Mouse (Mus musculus): Measurements from ENCODE around the gene Olfml2a. TPM values are rescaled to one million over a fixed set of nuclear protein-coding genes. Genes with fewer than 3 reads are reported as not detected.

The Olfml2a gene
- under 1 TPM in 1 of 3 experiments, not detected in 2; 0.12 TPM for polyA plus RNA-seq (2017; shearing (Covaris generic))

- peak; percentile 49 for ATAC-seq
These were observed at the start of gene Olfml2a for GRCm38 (mm10) chr2:38931851-38932667. TSS of gene Olfml2a (plus strand) at chr2:38931978.

- no peak for ATAC-seq
These were observed 28.9 kb upstream of the Olfml2a start for GRCm38 (mm10) chr2:38902866-38903265.

- ATAC-seq, result no peak
These were observed 27.5 kb upstream of the Olfml2a start for GRCm38 (mm10) chr2:38904290-38904689.

GRCm38 (mm10) chr2:38906097-38906496, 25.7 kb upstream of the Olfml2a start:
- no peak for ATAC-seq

GRCm38 (mm10) chr2:38908604-38909003, 23.2 kb upstream of the Olfml2a start:
- ATAC-seq, result no peak

GRCm38 (mm10) chr2:38914517-38914916, 17.3 kb upstream of the Olfml2a start:
- no peak for ATAC-seq

GRCm38 (mm10) chr2:38914965-38915364, 16.8 kb upstream of the Olfml2a start:
- no peak for ATAC-seq

GRCm38 (mm10) chr2:38916947-38917691, 14.7 kb upstream of the Olfml2a start:
- no peak for ATAC-seq

- ATAC-seq, result no peak
These were observed 10.4 kb upstream of the Olfml2a start for GRCm38 (mm10) chr2:38921374-38921773.

- no peak for ATAC-seq
These were observed 8.3 kb upstream of the Olfml2a start for GRCm38 (mm10) chr2:38923471-38923870.

GRCm38 (mm10) chr2:38923911-38924310, 7.9 kb upstream of the Olfml2a start:
- ATAC-seq, result no peak

GRCm38 (mm10) chr2:38924571-38924970, 7.2 kb upstream of the Olfml2a start:
- no peak for ATAC-seq

- no peak for ATAC-seq
These were observed 6.4 kb upstream of the Olfml2a start for GRCm38 (mm10) chr2:38925171-38926080.

GRCm38 (mm10) chr2:38926145-38926891, 5.5 kb upstream of the Olfml2a start:
- ATAC-seq, result peak; percentile 94

- peak; percentile 14 for ATAC-seq
These were observed 4.4 kb upstream of the Olfml2a start, which contains the start of gene Nr6a1 for GRCm38 (mm10) chr2:38927115-38927979. TSS of gene Nr6a1 (minus strand) at chr2:38927688.

- ATAC-seq, result no peak
These were observed 1.5 kb upstream of the Olfml2a start for GRCm38 (mm10) chr2:38930269-38930668.

- ATAC-seq, result no peak
These were observed 2.2 kb downstream of the Olfml2a start for GRCm38 (mm10) chr2:38933931-38934330.

GRCm38 (mm10) chr2:38934936-38935335, 3.2 kb downstream of the Olfml2a start:
- no peak for ATAC-seq

- no peak for ATAC-seq
These were observed 5.1 kb downstream of the Olfml2a start for GRCm38 (mm10) chr2:38936721-38937378.

- no peak for ATAC-seq
These were observed 5.6 kb downstream of the Olfml2a start for GRCm38 (mm10) chr2:38937396-38937795.

Data from inflammation-experienced regulatory T-cells, adult 6 months (primary cell).